In the genomic region with DNA sequence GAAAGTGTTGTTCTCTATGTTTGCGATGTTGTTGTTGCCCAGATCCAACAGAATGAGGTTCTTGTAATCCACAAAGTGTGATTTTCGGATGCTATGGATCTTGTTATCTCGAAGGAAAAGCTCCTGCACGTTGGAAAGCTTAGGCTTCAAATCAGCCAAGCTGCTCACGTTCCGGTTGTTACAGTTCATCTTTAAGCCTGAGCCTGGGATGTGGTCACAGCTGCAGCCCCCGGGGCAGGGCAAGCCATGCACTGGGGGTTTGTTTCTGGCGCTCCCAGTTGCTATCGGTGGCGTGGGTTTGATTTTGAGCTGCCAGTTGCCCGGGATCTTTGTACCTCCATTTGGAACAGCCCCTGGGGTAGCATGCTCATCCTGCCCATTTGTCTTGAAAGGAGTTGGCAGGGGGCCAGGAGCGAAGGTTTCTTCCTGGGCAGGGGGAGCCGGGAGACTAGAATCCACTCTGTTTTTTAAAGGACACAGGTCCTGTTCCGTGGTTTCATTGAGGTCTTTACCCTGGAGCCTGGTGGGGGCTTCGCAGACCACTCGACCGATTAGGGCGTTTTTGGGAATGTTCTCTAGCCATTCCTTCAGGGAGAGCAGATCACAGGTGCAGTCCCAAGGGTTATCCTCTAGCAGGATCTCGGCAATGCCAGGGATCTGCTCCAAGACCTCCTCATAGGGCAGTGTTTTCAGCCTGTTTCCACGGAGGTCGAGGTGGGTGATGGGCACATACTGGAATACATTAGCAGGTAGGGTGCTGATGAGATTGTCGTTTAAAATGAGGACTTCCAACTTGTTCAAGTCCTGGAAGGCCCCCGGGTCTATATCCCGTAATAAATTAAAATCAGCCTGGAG, we compare ENCODE assay signal across 8 mouse cellular contexts. TPM values are rescaled to one million over a fixed set of nuclear protein-coding genes. Genes with fewer than 3 reads are reported as not detected.
DNase-seq lines count a peak whose midpoint lies in the region; ATAC-seq and TF ChIP-seq lines count a peak whose summit lies in the region.

No protein-coding gene starts in this region.

- H3K4me2 ChIP-seq in limb, embryonic 14.5 days (replicated peaks; ENCODE audit: low read depth, low read length, severe bottlenecking) = peak overlapping the region; percentile 51

- DNase-seq in gastrocnemius, postnatal 10 days = peak; percentile 47
- no peak for DNase-seq in gastrocnemius, adult 18-20 months (ENCODE audit: low spot score)
- peak; percentile 84 for DNase-seq in cerebellum, adult 9-11 months
- peak; percentile 34 to 54 for DNase-seq in frontal cortex, postnatal 10 days (ENCODE audit: low spot score in 2 of 2)
- peak; percentile 40 for DNase-seq in kidney, postnatal 10 days
- peak; percentile 8 for DNase-seq in limb, embryonic 14.5 days (ENCODE audit: low spot score)
- DNase-seq in right cerebral cortex, postnatal 4 days = peak; percentile 80
- DNase-seq in yolk sac, embryonic 10.5 days (ENCODE audit: low spot score) = no peak

- TF ChIP-seq POLR2A in limb, embryonic 14.5 days (IDR thresholded peaks at IDR 0.05; ENCODE audit: borderline replicate concordance, extremely low read depth, insufficient read depth, insufficient read length) = no peak

- H3K9ac ChIP-seq in limb, embryonic 14.5 days (ENCODE audit: low read depth, low read length, severe bottlenecking) = no peak overlapping the region

- no peak overlapping the region for H3K27ac ChIP-seq in limb, embryonic 14.5 days (replicated peaks; ENCODE audit: low read depth, low read length)

- peaks cover 36% of the 10 kb centered on the region for H3K27me3 ChIP-seq in limb, embryonic 14.5 days (ENCODE audit: control insufficient read depth, insufficient read depth, low read length)

- 4% methylated on average over 24 of the region's 24 CpGs for WGBS in limb, embryonic 14.5 days

- peak; percentile 12; the same call in 1 of the 2 replicates for ATAC-seq in limb, embryonic 14.5 days (ENCODE audit: low FRiP score, low read depth)

- peak overlapping the region; percentile 38 for H3K4me3 ChIP-seq in limb, embryonic 14.5 days (replicated peaks; ENCODE audit: low read length)

- H3K9me3 ChIP-seq in limb, embryonic 14.5 days (ENCODE audit: control insufficient read depth, low read length) = no peaks in the 10 kb centered on the region

- peaks cover 7% of the 10 kb centered on the region for H3K4me1 ChIP-seq in limb, embryonic 14.5 days (ENCODE audit: control insufficient read depth, insufficient read depth, low read length)

- no peaks in the 10 kb centered on the region for H3K36me3 ChIP-seq in limb, embryonic 14.5 days (ENCODE audit: control insufficient read depth, insufficient read depth, low read length)

RNA-seq across cellular contexts. Expression of gene Slitrk1, which starts 1.7 kb away (rescaled TPM):
- 1 to 10 TPM; 1.2 to 1.6 TPM for total RNA-seq in gastrocnemius, postnatal 10 days (2021)
- under 1 TPM in 1 of 2 experiments, not detected in 1; 0.05 TPM for total RNA-seq in gastrocnemius, adult 18-20 months (2021)
- 5.5 and 6.8 TPM in 2 replicates for polyA plus RNA-seq in limb, embryonic 14.5 days (2012; rRNA removed)
- polyA plus RNA-seq in limb, embryonic 14.5 days (2014; fragmentation: Nextera tagmentation; extraction: Ambion mirVana) = 4.4 and 6.0 TPM in 2 replicates

Comparison
In these comparisons a context has a peak if more than half of its experiments do, and no peak if none do; other contexts are left out.
1. DNase-seq: peak in gastrocnemius, postnatal 10 days (single experiment), cerebellum, adult 9-11 months (single experiment), frontal cortex, postnatal 10 days (2 of 2), kidney, postnatal 10 days (single experiment), limb, embryonic 14.5 days (single experiment) and right cerebral cortex, postnatal 4 days (single experiment); none in gastrocnemius, adult 18-20 months (single experiment) and yolk sac, embryonic 10.5 days (single experiment).